Mouse (Mus musculus) thymus, postnatal 25 days (tissue): Measurements from ENCODE around the gene Abcb1b.
"Not testable (repeated sequence)": the region's sequence is repeated elsewhere in the genome, so short reads cannot be mapped to it uniquely, and the experiment has no call there.

ENCODE experiments used
- DNase-seq: peaks from one replicate; pipeline ENCODE4 v3.0.0; 2022

The Abcb1b gene

DNA sequence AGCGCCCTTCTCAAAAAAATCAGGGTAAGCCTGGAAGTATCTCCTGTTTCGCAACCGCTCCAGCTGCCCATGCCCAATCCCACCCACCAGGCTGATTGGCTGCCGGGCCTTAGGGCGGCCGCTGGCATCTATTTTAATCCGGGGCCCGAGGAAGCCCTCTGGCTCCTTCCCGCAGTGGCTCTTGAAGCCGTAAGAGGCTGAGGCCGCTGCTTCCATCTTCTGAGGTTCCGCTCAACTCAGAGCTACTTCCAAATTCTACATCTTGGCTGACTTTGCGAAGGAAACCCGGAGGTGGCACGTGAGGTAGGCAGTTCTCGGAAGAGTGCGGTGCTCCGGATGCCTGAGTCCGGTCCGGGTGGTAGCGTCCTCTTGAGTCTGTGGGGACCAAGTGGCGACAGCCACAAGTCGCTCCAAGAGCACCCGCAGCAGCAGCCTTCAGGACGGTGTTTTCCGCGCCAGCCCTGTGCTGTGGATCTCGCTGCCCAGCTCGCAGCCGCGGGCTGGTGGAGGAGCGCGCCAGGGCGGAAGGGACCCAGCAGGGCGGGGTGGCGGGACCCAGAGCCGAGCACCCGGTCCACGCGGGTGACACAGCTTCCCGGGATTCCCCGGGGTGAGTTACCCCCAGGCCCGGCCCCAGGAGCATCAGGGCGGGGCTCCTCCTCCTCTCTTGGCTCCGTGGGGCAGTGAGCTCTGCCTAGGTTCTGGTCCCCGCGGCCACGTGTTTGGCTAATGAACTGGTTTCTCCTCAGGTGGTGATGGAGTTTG is at the start of gene Abcb1b:
Gene Abcb1b, plus strand, starts transcription at position 161 of the 765 bp plus-strand sequence.
- DNase-seq, result peak; percentile 30

- no peak for DNase-seq
Observed at GRCm38 (mm10) chr5:8772866-8773265, 25.1 kb upstream of the Abcb1b start.

DNA sequence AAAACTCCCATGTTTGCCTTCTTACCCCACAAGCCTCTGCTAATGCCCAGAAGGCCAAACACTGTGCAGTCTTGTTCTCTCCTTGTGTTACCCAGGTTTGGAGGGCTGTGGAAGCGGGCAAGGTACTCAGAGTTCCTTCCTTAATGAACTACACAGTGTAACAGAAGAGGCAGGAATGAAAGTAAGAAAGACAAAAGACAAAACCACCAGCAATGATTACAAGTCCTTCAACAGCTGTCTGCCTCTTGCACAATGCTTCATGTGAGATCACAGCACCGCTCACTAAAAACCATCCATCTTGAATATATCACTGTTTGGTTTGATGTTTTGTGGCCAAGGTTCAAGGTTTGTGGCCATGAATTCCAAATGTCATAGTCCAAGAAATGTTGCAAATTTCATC is 19.6 kb upstream of the Abcb1b start:
- DNase-seq, result no peak

- no peak for DNase-seq
Observed at GRCm38 (mm10) chr5:8778751-8779150, 19.2 kb upstream of the Abcb1b start.

- DNase-seq, result no peak
Observed at GRCm38 (mm10) chr5:8792281-8792680, 5.7 kb upstream of the Abcb1b start.

DNA sequence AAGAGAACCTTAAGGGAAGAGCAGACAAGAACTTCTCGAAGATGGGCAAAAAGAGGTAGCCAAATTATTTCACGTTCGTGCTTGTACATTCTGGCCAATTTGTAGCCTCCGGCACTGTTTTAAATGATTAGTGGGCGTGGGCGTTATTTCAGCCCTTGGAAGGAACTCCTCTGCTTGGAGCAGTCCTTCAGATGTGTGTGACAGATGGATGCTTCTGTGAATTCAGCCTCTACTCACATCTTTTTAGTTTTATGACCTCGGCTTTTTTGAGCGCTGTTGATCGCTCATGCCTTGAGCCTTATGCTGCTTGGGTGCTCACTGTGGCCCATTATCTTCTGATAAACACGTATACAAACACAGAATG is 787 bp downstream of the Abcb1b start:
- DNase-seq, result no peak

GRCm38 (mm10) chr5:8805742-8806141 is 7.8 kb downstream of the Abcb1b start:
- DNase-seq, result no peak

DNA sequence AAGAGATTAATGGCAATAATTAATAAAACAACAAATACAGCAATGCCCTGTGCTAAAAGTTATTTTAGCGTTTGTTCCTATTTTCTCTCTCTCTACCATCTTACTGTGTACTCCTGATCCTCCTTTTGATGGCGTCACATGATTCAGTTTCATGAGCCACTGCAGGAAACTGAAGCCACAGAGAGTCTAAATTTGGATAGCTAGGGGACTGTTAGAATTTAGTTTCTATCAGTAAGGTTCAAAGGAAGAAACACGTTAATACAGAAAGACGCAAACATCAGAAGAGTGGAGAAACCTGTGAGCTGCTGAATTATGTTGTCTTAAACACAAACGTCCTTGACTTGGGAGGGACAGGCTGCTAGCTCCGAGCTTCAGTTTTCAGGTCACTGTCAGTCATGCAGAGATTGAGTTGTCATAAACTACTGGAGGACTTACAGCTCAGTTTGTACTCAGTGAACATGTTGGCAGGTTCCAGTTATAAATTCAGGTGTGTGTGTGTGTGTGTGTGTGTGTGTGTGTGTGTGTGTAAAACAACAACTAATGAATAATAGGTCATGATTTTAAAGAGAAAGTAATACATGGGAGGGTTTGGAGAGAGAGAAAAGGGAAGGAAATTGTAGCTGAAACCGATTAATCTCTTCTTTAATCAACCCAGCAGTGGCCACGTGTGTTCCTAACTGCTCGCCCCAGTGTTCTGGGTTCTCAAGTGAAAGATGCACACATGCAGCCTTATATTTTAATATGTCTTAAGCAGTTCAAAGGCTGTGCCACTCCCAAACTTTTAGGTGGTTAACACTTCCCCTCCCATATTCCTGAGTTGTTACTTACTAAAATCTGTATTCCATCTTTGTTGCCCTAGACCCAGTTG is 9.4 kb downstream of the Abcb1b start:
- DNase-seq, result no peak

DNA sequence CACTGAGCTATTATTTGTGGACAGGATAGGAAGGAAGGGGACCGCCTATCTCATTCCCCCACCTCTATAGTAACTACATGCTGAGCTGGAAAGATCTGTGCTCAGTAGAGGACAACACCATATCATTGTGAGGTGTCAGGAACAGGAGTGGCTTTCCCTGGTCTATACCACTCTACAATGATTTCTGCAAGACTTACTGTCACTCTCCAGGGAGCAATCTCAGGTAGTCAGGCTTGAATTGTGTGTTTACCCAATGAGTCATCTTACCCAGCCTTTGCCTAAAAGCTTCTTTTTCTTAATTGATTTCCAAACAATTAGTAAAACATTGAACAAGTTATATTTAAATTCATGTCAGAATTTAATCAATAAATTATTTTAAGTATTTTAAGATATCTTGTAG is 15.9 kb downstream of the Abcb1b start:
- DNase-seq, result no peak

- DNase-seq, result no peak
Observed at GRCm38 (mm10) chr5:8819635-8820591, 22.0 kb downstream of the Abcb1b start.

GRCm38 (mm10) chr5:8820592-8821104 is 22.7 kb downstream of the Abcb1b start:
- DNase-seq, result not testable (repeated sequence)

DNA sequence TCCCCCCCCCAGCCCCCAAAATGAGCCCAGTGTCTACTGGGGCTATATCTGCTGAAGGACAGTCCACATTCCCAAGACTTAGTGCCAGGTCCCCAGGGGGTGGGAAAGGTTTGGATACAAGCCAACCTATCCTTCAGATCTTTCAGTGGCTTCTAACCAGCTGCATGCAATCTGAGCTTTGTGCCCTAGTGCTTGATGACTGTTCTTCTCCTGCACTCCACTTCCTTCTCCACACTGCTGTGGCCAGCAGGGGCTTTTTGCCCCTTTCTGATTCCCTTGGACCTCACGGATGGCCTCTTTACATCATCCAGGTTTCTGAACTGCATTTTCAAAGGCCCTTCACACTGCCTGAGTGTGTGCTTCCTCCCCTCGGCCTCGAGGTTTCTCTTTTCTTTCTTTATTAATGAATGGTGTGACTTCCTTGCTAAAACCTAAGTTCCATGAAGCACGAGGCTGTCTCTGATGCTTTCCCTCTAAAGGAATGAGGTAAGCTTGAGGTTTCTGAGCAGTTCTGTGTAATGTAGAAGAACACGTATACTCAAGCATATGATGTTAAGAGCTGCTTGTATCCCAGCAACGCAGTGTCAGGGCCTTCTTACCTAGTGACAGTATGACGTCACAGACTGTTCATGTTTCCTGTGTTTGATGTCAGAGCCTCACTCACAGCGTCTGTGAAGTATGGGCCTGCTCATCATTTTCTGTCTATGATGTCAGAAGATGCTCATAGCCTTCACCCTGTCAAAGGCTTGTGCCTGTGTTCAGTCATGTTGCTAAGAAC is 40.9 kb downstream of the Abcb1b start:
- no peak for DNase-seq

DNA sequence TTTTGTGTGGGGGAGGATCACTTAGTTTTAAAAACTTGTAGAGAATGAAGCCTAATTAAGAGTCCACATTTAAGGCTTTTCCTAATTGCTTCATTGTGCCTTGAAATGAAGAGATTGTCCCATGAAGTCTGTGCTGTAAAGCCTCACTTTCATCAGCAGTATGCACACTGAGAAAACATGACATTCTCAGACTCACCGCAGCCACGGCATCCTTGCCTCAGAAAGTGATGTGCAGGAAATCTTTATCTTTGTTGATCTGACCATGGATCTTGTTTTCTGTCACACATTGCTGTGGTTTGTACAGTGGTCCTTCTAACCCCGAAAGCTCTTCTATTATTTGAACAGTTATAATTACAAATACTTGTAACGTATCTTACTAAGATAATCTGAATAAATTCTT is 41.7 kb downstream of the Abcb1b start:
- no peak for DNase-seq

- DNase-seq, result peak; percentile 78
Observed at GRCm38 (mm10) chr5:8840887-8841286, 42.9 kb downstream of the Abcb1b start.

DNA sequence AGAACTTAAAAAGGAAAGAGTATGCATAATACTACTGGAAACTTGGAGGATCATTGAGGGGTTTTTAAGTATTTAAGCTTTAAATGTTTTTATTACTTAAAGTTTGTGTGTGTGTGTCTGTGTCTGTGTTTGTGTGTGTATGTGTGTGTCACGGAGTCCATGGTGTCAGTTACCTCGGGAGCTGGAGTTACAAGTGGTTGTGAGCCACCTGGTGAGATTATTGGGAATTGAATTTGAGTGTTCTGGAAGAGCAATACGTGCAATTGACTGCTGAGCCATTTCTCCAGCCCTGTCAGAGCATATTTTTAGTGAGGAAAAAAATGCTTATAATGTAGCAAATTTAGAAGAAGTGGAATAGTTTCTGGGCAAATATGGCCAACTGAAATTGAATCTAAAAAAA is 44.9 kb downstream of the Abcb1b start:
- DNase-seq, result no peak

GRCm38 (mm10) chr5:8848607-8849575 is 50.9 kb downstream of the Abcb1b start:
- DNase-seq, result not testable (repeated sequence)

GRCm38 (mm10) chr5:8850851-8851250 is 52.9 kb downstream of the Abcb1b start:
- no peak for DNase-seq

DNA sequence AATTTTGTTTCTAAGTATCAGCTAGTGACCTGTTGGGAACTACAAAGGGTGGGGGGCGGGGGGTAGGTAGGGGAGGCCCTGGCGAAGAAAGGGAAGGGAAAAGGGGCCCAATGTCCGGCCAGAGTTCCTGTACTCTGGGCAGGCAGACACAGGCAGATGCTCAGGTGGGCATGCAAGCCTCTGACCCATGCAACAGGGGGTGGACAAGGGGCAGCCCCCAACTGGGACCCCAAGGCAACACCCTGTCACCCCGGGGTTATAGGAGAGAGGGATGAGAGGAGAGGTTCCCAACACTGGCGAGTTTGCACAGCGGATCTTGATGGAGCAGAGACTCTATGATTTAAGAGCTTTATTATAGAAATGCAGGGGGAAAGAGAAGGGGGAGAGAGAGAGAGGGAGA is 59.3 kb downstream of the Abcb1b start:
- no peak for DNase-seq

DNA sequence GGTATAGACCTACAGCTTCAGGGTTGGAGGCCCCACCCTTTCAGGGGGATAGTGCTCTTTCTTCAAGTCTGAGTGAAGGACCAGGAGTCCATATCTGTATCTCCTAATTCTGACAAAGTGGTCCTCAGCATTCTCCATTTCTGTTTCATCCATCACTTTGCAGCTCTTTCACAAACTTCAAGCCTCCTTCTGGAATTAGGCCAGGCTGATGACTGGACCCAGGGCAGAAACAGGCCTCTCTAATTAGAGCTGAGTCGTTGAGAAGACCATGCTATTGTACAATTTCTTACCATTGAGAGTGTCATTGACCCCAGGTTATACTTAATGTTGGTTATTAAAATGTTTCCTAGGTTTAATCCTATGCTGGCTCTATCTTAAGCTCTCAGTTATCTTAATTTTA is 63.9 kb downstream of the Abcb1b start:
- DNase-seq, result no peak

- DNase-seq, result no peak
Observed at GRCm38 (mm10) chr5:8863580-8864337, 65.8 kb downstream of the Abcb1b start.
